Mouse (Mus musculus) CH12.LX (cell line): ENCODE data around the gene Il1rl2.

Source experiments
- CHD2 ChIP-seq: IDR thresholded peaks from 2 replicates; pipeline ENCODE4 v1.6.1; 2011; ENCODE audit warnings: low read length, improper control_type of control experiment
- CTCF ChIP-seq, 2 experiments: IDR thresholded peaks in 1 of 2; conservative IDR thresholded peaks in 1 of 2; 2 replicates each; pipeline ENCODE4 v1.5.1; 2011 to 2012; ENCODE audit warnings: low read depth in 2 of 2, low read length in 2 of 2, improper control_type of control experiment in 1 of 2, inconsistent platforms in 1 of 2, mild to moderate bottlenecking in 1 of 2, moderate library complexity in 1 of 2
- EP300 ChIP-seq: IDR thresholded peaks from 2 replicates; pipeline ENCODE4 v1.6.1; 2011; ENCODE audit warnings: low read length, improper control_type of control experiment
- JUN ChIP-seq: IDR thresholded peaks from 2 replicates; pipeline ENCODE4 v1.6.1; 2011; ENCODE audit warnings: low read depth, mild to moderate bottlenecking, low read length, improper control_type of control experiment, moderate library complexity; ENCODE audit not compliant: insufficient read depth
- MEF2A ChIP-seq: IDR thresholded peaks from 2 replicates; pipeline ENCODE4 v1.6.1; 2014; ENCODE audit warnings: low read depth, mild to moderate bottlenecking, inconsistent platforms, low read length, improper control_type of control experiment, borderline replicate concordance
- POLR2A ChIP-seq: IDR thresholded peaks from 2 replicates; pipeline ENCODE4 v1.6.1; 2011; ENCODE audit warnings: low read depth, mild to moderate bottlenecking, improper control_type of control experiment, low read length
- USF2 ChIP-seq: conservative IDR thresholded peaks from 2 replicates; pipeline ENCODE4 v1.6.1; 2011; ENCODE audit warnings: low read depth, low read length, improper control_type of control experiment
- ZKSCAN1 ChIP-seq: IDR thresholded peaks from 2 replicates; pipeline ENCODE4 v1.6.1; 2012; ENCODE audit warnings: low read depth, inconsistent platforms, low read length, improper control_type of control experiment, borderline replicate concordance
- ZNF384 ChIP-seq: IDR thresholded peaks from 2 replicates; pipeline ENCODE4 v1.6.1; 2012; ENCODE audit warnings: low read depth, low read length, improper control_type of control experiment, inconsistent platforms

DNA sequence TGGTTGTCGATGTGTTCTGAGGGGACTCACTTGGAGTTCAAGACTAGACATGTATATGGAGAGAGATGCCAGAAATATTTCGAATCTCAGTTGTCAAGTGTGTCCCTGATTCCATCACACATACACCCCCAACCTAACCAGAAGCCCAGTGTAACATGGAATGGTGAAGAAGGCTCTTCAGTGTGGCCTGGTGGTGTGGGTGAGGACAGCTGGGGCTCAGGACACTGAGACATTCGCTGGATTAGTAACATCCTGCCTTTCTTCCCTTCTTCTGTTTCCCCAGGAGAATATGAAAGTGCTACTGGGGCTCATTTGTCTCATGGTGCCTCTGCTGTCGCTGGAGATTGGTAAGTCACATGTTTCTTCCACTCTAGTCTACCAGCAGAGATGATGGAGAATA is 42.5 kb upstream of the Il1rl2 start:
- TF ChIP-seq POLR2A (no peak), EP300 (no peak), MEF2A (no peak), USF2 (no peak), CHD2 (no peak), ZKSCAN1 (no peak), ZNF384 (no peak), CTCF (conservative IDR thresholded peaks at IDR 0.05 in 1 of 2, IDR thresholded peaks at IDR 0.05 in 1 of 2; ENCODE audit: low read depth in 2 of 2, low read length in 2 of 2) (no peak), JUN (no peak)
